Mouse (Mus musculus): ENCODE data around the gene Serpina1f. TPM values are rescaled to one million over a fixed set of nuclear protein-coding genes. Genes with fewer than 3 reads are reported as not detected.
"Not testable (repeated sequence)": the region's sequence is repeated elsewhere in the genome, so short reads cannot be mapped to it uniquely, and the experiment has no call there.

The Serpina1f gene
- total and polyA plus RNA-seq, 3 experiments = not detected

DNA sequence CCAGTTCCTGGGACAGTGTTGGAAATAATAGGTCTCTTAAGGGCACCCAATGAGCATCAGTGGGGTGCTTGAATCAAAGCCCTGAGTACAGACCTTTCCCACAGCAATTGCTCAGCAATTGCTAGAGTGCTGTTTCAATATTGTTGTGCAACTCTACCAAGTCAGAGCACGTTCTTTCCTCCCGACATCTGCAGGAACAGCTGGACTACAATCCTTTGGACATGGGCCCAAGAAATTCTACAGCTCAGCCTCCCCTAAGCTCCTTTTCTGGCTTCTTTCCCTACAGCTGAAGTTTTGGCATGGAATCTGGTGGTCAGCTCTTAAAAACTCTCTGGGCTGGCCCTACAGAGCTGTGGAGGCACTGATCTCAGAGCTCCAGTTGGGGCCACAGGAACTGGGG, 22.1 kb downstream of the Serpina1f start:
- H3K9ac ChIP-seq (ENCODE audit: low read depth, low read length) = no peak overlapping the region
- TF ChIP-seq CTCF (IDR thresholded peaks at IDR 0.05) (no peak), POLR2A (IDR thresholded peaks at IDR 0.05; ENCODE audit: insufficient read depth, low read depth, low read length) (no peak)
- no peak overlapping the region for H3K4me3 ChIP-seq
- H3K4me1 ChIP-seq (ENCODE audit: control insufficient read depth, insufficient read depth, low read length) = no peaks in the 10 kb centered on the region
- no peak overlapping the region for H3K27ac ChIP-seq
- WGBS = 72% methylated on average over 2 of the region's 2 CpGs
- peak; percentile 33 to 47 for DNase-seq
- no peaks in the 10 kb centered on the region for H3K36me3 ChIP-seq (ENCODE audit: control insufficient read depth, insufficient read depth, low read length)
- intact Hi-C loops (cut with DNase I) = no loop called here
- H3K79me2 ChIP-seq (replicated peaks; ENCODE audit: control insufficient read depth, insufficient read depth, low read length) = no peaks in the 10 kb centered on the region
- H3K27me3 ChIP-seq (ENCODE audit: control insufficient read depth, insufficient read depth, low read length) = no peaks in the 10 kb centered on the region

GRCm38 (mm10) chr12:103671483-103671882, 23.8 kb downstream of the Serpina1f start:
- Histone ChIP-seq H3K4me3 (no peak overlapping the region), H3K4me1 (ENCODE audit: control insufficient read depth, insufficient read depth, low read length) (no peaks in the 10 kb centered on the region), H3K27me3 (ENCODE audit: control insufficient read depth, insufficient read depth, low read length) (no peaks in the 10 kb centered on the region), H3K27ac (no peak overlapping the region), H3K9ac (ENCODE audit: low read depth, low read length) (no peak overlapping the region), H3K36me3 (ENCODE audit: control insufficient read depth, insufficient read depth, low read length) (no peaks in the 10 kb centered on the region), H3K79me2 (replicated peaks; ENCODE audit: control insufficient read depth, insufficient read depth, low read length) (no peaks in the 10 kb centered on the region)
- intact Hi-C loops (cut with DNase I) = no loop called here
- WGBS = 57% methylated on average over 3 of the region's 3 CpGs
- DNase-seq = no peak
- no peak for TF ChIP-seq POLR2A (IDR thresholded peaks at IDR 0.05; ENCODE audit: insufficient read depth, low read depth, low read length)
- TF ChIP-seq CTCF (IDR thresholded peaks at IDR 0.05) = no peak

GRCm38 (mm10) chr12:103670964-103671363, 24.4 kb downstream of the Serpina1f start:
- no peaks in the 10 kb centered on the region for H3K27me3 ChIP-seq (ENCODE audit: control insufficient read depth, insufficient read depth, low read length)
- no peaks in the 10 kb centered on the region for H3K36me3 ChIP-seq (ENCODE audit: control insufficient read depth, insufficient read depth, low read length)
- no peak overlapping the region for H3K9ac ChIP-seq (ENCODE audit: low read depth, low read length)
- 43% methylated on average over 2 of the region's 2 CpGs for WGBS
- no peak for TF ChIP-seq CTCF (IDR thresholded peaks at IDR 0.05)
- TF ChIP-seq EP300 (IDR thresholded peaks at IDR 0.05; ENCODE audit: insufficient read depth, low read depth, low read length) = no peak
- no peak for TF ChIP-seq POLR2A (IDR thresholded peaks at IDR 0.05; ENCODE audit: insufficient read depth, low read depth, low read length)
- DNase-seq = no peak
- H3K4me1 ChIP-seq (ENCODE audit: control insufficient read depth, insufficient read depth, low read length) = no peaks in the 10 kb centered on the region
- no peak overlapping the region for H3K4me3 ChIP-seq
- H3K79me2 ChIP-seq (replicated peaks; ENCODE audit: control insufficient read depth, insufficient read depth, low read length) = no peaks in the 10 kb centered on the region
- intact Hi-C loops (cut with DNase I) = no loop called here
- no peak overlapping the region for H3K27ac ChIP-seq

- Histone ChIP-seq H3K27me3 (ENCODE audit: control insufficient read depth, insufficient read depth, low read length) (no peaks in the 10 kb centered on the region), H3K9ac (ENCODE audit: low read depth, low read length) (no peak overlapping the region), H3K36me3 (ENCODE audit: control insufficient read depth, insufficient read depth, low read length) (no peaks in the 10 kb centered on the region), H3K27ac (no peak overlapping the region), H3K4me3 (no peak overlapping the region), H3K79me2 (replicated peaks; ENCODE audit: control insufficient read depth, insufficient read depth, low read length) (no peaks in the 10 kb centered on the region), H3K4me1 (ENCODE audit: control insufficient read depth, insufficient read depth, low read length) (no peaks in the 10 kb centered on the region)
- no peak for DNase-seq
- no peak for TF ChIP-seq POLR2A (IDR thresholded peaks at IDR 0.05; ENCODE audit: insufficient read depth, low read depth, low read length)
- no peak for TF ChIP-seq EP300 (IDR thresholded peaks at IDR 0.05; ENCODE audit: insufficient read depth, low read depth, low read length)
- no peak for TF ChIP-seq CTCF (IDR thresholded peaks at IDR 0.05)
- WGBS = 65% methylated on average over 5 of the region's 5 CpGs
- intact Hi-C loops (cut with DNase I) = no loop called here
Observed at GRCm38 (mm10) chr12:103670344-103670743, 25.0 kb downstream of the Serpina1f start.

DNA sequence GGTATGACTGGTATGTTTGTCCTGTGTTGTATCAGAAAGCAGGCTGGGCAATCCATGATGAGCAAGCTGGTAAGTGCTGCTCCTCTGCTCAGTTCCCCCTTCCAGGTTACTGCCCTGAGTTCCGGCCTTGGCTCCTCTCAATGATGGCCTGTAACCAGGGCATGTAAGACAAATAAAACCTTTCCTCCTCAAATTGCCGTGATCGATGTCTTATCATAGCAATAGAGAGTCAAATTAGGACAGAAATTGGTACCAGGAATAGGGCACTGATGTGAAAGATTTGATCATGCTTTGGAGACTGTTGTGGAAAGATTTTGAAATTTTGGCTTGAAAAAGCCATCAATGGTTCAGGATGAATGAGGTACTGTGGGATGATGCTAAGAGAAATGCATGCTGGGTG, 30.0 kb downstream of the Serpina1f start:
- Histone ChIP-seq H3K4me3 (no peak overlapping the region), H3K27me3 (ENCODE audit: control insufficient read depth, insufficient read depth, low read length) (no peaks in the 10 kb centered on the region), H3K79me2 (replicated peaks; ENCODE audit: control insufficient read depth, insufficient read depth, low read length) (no peaks in the 10 kb centered on the region), H3K36me3 (ENCODE audit: control insufficient read depth, insufficient read depth, low read length) (no peaks in the 10 kb centered on the region), H3K27ac (no peak overlapping the region), H3K9ac (ENCODE audit: low read depth, low read length) (no peak overlapping the region), H3K4me1 (ENCODE audit: control insufficient read depth, insufficient read depth, low read length) (no peaks in the 10 kb centered on the region)
- intact Hi-C loops (cut with DNase I) = no loop called here
- peak in 1 of 2 experiments; percentile 2 for DNase-seq
- TF ChIP-seq EP300 (IDR thresholded peaks at IDR 0.05; ENCODE audit: insufficient read depth, low read depth, low read length) (no peak), CTCF (IDR thresholded peaks at IDR 0.05) (no peak), POLR2A (IDR thresholded peaks at IDR 0.05; ENCODE audit: insufficient read depth, low read depth, low read length) (no peak)
- 83% methylated on average over 3 of the region's 3 CpGs for WGBS

DNA sequence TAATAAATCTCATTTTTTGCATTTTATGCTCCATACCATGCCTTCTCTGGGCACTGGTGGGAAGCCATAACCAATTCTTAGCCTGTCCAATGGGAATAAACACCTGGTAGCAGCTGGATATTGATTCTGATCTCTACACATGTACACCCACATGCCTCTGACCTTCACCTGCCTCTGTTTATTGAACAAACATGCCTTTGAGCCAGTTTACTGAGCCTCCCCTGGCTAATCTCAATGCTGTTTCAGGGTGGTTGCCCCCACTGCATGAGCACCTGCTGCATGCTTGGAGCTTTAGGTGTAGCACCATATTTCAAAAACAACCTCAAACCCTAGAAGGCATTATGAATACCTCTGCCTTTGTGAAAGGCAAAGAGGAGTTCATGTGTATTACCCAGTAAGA, 33.3 kb downstream of the Serpina1f start:
- H3K9ac ChIP-seq (ENCODE audit: low read depth, low read length); DNase-seq; H3K4me1 ChIP-seq (ENCODE audit: control insufficient read depth, insufficient read depth, low read length); H3K27me3 ChIP-seq (ENCODE audit: control insufficient read depth, insufficient read depth, low read length); H3K36me3 ChIP-seq (ENCODE audit: control insufficient read depth, insufficient read depth, low read length); H3K27ac ChIP-seq; H3K4me3 ChIP-seq; intact Hi-C loops (cut with DNase I); H3K79me2 ChIP-seq (replicated peaks; ENCODE audit: control insufficient read depth, insufficient read depth, low read length): not testable (repeated sequence)

DNA sequence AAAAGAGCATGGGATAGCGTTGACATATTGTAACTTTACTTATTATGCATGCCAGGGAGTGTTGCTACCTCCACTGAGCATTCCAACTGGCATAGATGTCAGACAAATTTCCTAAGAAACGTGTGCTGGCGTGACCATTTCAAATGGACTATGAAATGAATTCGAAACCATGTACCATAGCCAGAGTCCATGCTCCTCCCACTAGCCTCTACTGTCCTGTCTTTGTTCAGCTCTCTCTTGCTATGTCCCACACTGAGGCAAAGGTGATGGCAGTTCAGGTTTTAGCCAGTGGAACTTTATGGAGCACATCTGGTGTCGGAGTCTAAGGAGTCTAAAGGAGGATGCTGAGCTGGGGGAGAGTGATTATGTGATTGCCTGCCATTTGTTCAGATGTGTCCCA, 35.3 kb downstream of the Serpina1f start:
- no peak for DNase-seq
- no peak overlapping the region for H3K27ac ChIP-seq
- intact Hi-C loops (cut with DNase I) = no loop called here
- H3K9ac ChIP-seq (ENCODE audit: low read depth, low read length) = no peak overlapping the region
- 77% methylated on average over 5 of the region's 5 CpGs for WGBS
- TF ChIP-seq EP300 (IDR thresholded peaks at IDR 0.05; ENCODE audit: insufficient read depth, low read depth, low read length) (no peak), POLR2A (IDR thresholded peaks at IDR 0.05; ENCODE audit: insufficient read depth, low read depth, low read length) (no peak), CTCF (IDR thresholded peaks at IDR 0.05) (no peak)
- no peaks in the 10 kb centered on the region for H3K79me2 ChIP-seq (replicated peaks; ENCODE audit: control insufficient read depth, insufficient read depth, low read length)
- no peaks in the 10 kb centered on the region for H3K27me3 ChIP-seq (ENCODE audit: control insufficient read depth, insufficient read depth, low read length)
- H3K36me3 ChIP-seq (ENCODE audit: control insufficient read depth, insufficient read depth, low read length) = no peaks in the 10 kb centered on the region
- no peaks in the 10 kb centered on the region for H3K4me1 ChIP-seq (ENCODE audit: control insufficient read depth, insufficient read depth, low read length)
- no peak overlapping the region for H3K4me3 ChIP-seq
